Mouse (Mus musculus): ENCODE measurements around the gene Zfp672. TPM values are rescaled to one million over a fixed set of nuclear protein-coding genes. Genes with fewer than 3 reads are reported as not detected.

Gene Zfp672
- 37.6 TPM for polyA plus RNA-seq (2015; fragmentation: Illumina TruSeq; extraction: RNeasy Lipid Tissue Mini Kit (QIAGEN cat#74804); ENCODE audit: insufficient read depth, low replicate concordance)

DNA sequence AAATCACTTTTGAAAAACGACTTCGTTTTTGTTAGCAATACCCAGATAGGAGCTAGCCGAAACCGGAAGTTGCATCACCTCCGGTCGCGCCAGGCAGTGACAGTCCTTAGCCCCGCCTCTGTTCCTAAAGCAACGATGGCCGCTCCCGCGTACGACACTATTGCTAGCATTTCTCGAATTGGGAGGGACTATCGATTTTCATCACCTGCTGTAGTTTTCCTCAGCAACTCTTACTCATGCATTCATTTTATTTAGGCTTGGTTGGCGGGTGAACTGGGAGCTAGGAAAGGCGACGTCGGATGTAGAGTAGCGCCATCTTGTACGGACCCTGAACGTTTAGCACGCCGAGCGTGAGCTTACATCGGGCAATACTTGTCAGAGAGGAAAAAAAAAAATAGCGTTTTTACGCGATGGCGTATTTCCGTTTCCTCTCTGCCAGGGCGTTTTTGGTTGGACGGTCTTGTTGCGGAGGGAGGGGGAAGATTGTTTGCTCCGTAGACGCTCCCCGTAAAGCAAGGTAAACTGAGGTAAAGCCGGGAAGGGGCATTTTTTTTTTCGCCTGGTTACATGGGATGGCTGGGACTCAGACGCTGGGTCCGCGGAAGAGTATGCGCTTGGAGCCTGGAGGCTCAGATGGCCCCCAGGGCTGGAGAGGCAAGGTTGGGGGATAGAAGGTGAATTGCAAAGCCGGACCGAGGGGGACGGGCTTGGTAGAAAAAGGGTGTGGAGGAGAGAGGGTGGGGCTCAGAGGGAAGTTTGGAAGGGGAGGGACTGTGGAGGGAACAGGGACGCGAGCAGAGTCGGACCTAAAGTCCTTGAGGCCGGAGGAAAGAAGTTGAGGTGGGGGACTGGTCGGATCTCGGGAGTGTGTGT lies at the start of gene Zfp672, which contains the start of gene Sh3bp5l:
Gene Zfp672 (minus strand): TSS at position 64 of the 873 bp plus-strand sequence.
Gene Sh3bp5l (plus strand): TSS at position 449 of the 873 bp plus-strand sequence.

DNA sequence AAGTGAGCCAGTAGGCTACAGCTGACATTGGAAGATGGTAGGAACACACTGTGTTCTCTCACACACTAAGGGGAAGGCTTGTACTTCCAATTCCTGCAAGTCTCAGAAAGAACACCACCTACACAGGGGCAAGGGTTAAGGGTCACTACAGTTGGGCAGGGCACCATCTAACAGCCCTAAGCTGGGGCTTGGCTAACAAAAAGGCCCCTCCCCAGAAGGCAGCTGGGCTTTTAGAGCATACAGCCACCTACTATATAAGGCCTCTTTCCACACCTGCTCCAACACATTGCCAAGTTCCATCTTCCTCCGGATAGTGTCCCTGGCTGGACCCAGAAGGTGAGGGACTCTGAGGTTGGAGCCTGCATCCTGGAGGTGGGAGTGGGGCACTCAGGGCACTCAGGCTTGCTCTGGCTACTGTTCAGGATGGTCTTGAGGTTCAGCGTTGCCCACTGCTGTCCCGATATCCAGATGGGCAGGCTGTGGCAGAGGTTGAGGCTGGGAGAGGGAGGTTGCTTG lies 48.7 kb upstream of the Zfp672 start, which contains the start of gene Lypd8:
Gene Lypd8 (plus strand): TSS at position 281 of the 516 bp plus-strand sequence.

DNA sequence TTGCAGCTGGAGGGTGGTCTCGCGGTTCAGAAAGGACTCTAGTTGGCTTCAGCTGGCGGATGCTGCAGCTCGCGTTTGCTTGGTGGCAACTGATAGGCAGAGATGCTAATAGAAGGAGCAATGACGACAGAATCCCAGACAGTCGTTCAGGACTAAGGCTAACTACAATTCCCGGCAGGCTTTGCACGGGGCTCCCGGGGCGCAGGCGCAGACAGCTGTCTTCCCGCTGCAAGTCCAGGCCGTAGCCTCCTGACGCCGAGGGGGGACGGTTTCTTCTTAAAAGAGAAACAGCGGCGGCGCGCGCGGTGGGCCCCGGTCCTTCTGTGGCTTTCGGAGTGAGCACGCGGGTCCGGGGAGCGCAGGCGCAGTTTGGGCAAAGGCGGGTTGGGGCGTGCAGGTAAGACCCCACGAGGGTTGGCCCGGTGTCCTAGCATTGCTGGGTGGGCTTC lies 23.3 kb downstream of the Zfp672 start, which contains the start of gene Zfp692:
Gene Zfp692 (plus strand): TSS at position 210 of the 449 bp plus-strand sequence.

DNA sequence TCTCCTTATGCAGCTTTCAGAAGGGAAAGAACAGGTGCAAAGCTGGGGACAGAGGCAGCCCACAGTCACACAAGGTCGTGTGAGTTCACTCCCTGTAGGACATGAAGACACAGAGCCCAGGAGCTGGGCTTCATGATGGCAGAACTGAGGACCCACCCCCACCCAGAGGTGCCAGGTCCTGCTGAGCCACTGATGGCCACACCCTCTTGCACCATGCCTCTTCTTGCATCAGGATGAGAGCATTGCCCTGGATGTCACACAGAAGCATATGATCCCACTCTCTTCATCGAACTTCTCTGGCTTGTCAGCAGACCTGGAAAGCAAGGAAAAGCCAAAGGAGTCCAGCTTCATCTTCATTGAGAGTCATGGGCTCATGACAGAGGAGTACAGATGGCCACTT lies 55.6 kb downstream of the Zfp672 start, which contains the start of gene 4930438A08Rik:
Gene 4930438A08Rik (plus strand): TSS at position 228 of the 400 bp plus-strand sequence.

Other genes starting within 250 kb of the Zfp672 start
- not detected for gene Gm12248, start 237.2 kb downstream of the Zfp672 start, polyA plus RNA-seq (2015; fragmentation: Illumina TruSeq; extraction: RNeasy Lipid Tissue Mini Kit (QIAGEN cat#74804); ENCODE audit: insufficient read depth, low replicate concordance)
- gene Cnot8, start 226.2 kb downstream of the Zfp672 start, polyA plus RNA-seq (2015; fragmentation: Illumina TruSeq; extraction: RNeasy Lipid Tissue Mini Kit (QIAGEN cat#74804); ENCODE audit: insufficient read depth, low replicate concordance) = 73.3 TPM
- gene Gemin5, start 161.8 kb downstream of the Zfp672 start, polyA plus RNA-seq (2015; fragmentation: Illumina TruSeq; extraction: RNeasy Lipid Tissue Mini Kit (QIAGEN cat#74804); ENCODE audit: insufficient read depth, low replicate concordance) = 11.5 TPM
- gene Mrpl22, start 158.7 kb downstream of the Zfp672 start, polyA plus RNA-seq (2015; fragmentation: Illumina TruSeq; extraction: RNeasy Lipid Tissue Mini Kit (QIAGEN cat#74804); ENCODE audit: insufficient read depth, low replicate concordance) = 50.3 TPM
- 71.6 TPM for gene Igtp, start 130.8 kb downstream of the Zfp672 start, polyA plus RNA-seq (2015; fragmentation: Illumina TruSeq; extraction: RNeasy Lipid Tissue Mini Kit (QIAGEN cat#74804); ENCODE audit: insufficient read depth, low replicate concordance)
- gene Irgm2, start 130.7 kb downstream of the Zfp672 start, polyA plus RNA-seq (2015; fragmentation: Illumina TruSeq; extraction: RNeasy Lipid Tissue Mini Kit (QIAGEN cat#74804); ENCODE audit: insufficient read depth, low replicate concordance) = 71.8 TPM
- gene 4930438A08Rik, start 55.5 kb downstream of the Zfp672 start, polyA plus RNA-seq (2015; fragmentation: Illumina TruSeq; extraction: RNeasy Lipid Tissue Mini Kit (QIAGEN cat#74804); ENCODE audit: insufficient read depth, low replicate concordance) = not detected
- 16.0 TPM for gene Zfp692, start 23.3 kb downstream of the Zfp672 start, polyA plus RNA-seq (2015; fragmentation: Illumina TruSeq; extraction: RNeasy Lipid Tissue Mini Kit (QIAGEN cat#74804); ENCODE audit: insufficient read depth, low replicate concordance)
- gene Sh3bp5l, start 385 bp upstream of the Zfp672 start, polyA plus RNA-seq (2015; fragmentation: Illumina TruSeq; extraction: RNeasy Lipid Tissue Mini Kit (QIAGEN cat#74804); ENCODE audit: insufficient read depth, low replicate concordance) = 7.7 TPM
- not detected for gene Lypd8, start 48.7 kb upstream of the Zfp672 start, polyA plus RNA-seq (2015; fragmentation: Illumina TruSeq; extraction: RNeasy Lipid Tissue Mini Kit (QIAGEN cat#74804); ENCODE audit: insufficient read depth, low replicate concordance)
- gene 1810065E05Rik, start 90.8 kb upstream of the Zfp672 start, polyA plus RNA-seq (2015; fragmentation: Illumina TruSeq; extraction: RNeasy Lipid Tissue Mini Kit (QIAGEN cat#74804); ENCODE audit: insufficient read depth, low replicate concordance) = not detected
- gene Gm12253, start 102.2 kb upstream of the Zfp672 start, polyA plus RNA-seq (2015; fragmentation: Illumina TruSeq; extraction: RNeasy Lipid Tissue Mini Kit (QIAGEN cat#74804); ENCODE audit: insufficient read depth, low replicate concordance) = not detected
- gene Lypd9, start 122.6 kb upstream of the Zfp672 start, polyA plus RNA-seq (2015; fragmentation: Illumina TruSeq; extraction: RNeasy Lipid Tissue Mini Kit (QIAGEN cat#74804); ENCODE audit: insufficient read depth, low replicate concordance) = not detected
- gene Olfr30, start 131.9 kb upstream of the Zfp672 start, polyA plus RNA-seq (2015; fragmentation: Illumina TruSeq; extraction: RNeasy Lipid Tissue Mini Kit (QIAGEN cat#74804); ENCODE audit: insufficient read depth, low replicate concordance) = not detected
- not detected for gene Olfr332, start 162.2 kb upstream of the Zfp672 start, polyA plus RNA-seq (2015; fragmentation: Illumina TruSeq; extraction: RNeasy Lipid Tissue Mini Kit (QIAGEN cat#74804); ENCODE audit: insufficient read depth, low replicate concordance)
- not detected for gene Olfr331, start 172.2 kb upstream of the Zfp672 start, polyA plus RNA-seq (2015; fragmentation: Illumina TruSeq; extraction: RNeasy Lipid Tissue Mini Kit (QIAGEN cat#74804); ENCODE audit: insufficient read depth, low replicate concordance)
- gene Olfr330, start 204.5 kb upstream of the Zfp672 start, polyA plus RNA-seq (2015; fragmentation: Illumina TruSeq; extraction: RNeasy Lipid Tissue Mini Kit (QIAGEN cat#74804); ENCODE audit: insufficient read depth, low replicate concordance) = not detected
- 0.06 TPM for gene Olfr329-ps, start 216.1 kb upstream of the Zfp672 start, polyA plus RNA-seq (2015; fragmentation: Illumina TruSeq; extraction: RNeasy Lipid Tissue Mini Kit (QIAGEN cat#74804); ENCODE audit: insufficient read depth, low replicate concordance)
- not detected for gene Olfr328, start 225.3 kb upstream of the Zfp672 start, polyA plus RNA-seq (2015; fragmentation: Illumina TruSeq; extraction: RNeasy Lipid Tissue Mini Kit (QIAGEN cat#74804); ENCODE audit: insufficient read depth, low replicate concordance)
- not detected for gene Olfr224, start 240.2 kb upstream of the Zfp672 start, polyA plus RNA-seq (2015; fragmentation: Illumina TruSeq; extraction: RNeasy Lipid Tissue Mini Kit (QIAGEN cat#74804); ENCODE audit: insufficient read depth, low replicate concordance)
- gene Olfr325, start 247.4 kb upstream of the Zfp672 start, polyA plus RNA-seq (2015; fragmentation: Illumina TruSeq; extraction: RNeasy Lipid Tissue Mini Kit (QIAGEN cat#74804); ENCODE audit: insufficient read depth, low replicate concordance) = not detected